Mouse (Mus musculus) embryonic fibroblast, embryonic 13.5 days (primary cell): ENCODE results near the gene Ifitm5.

Experiments
- CTCF ChIP-seq: IDR thresholded peaks from 2 replicates; pipeline ENCODE4 v1.5.1; 2011; ENCODE audit warnings: mild to moderate bottlenecking, control low read depth, low read length, moderate library complexity, borderline replicate concordance; ENCODE audit not compliant: insufficient read depth
- POLR2A ChIP-seq: IDR thresholded peaks from 2 replicates; pipeline ENCODE4 v1.6.1; 2011; ENCODE audit warnings: low read depth, mild to moderate bottlenecking, control low read depth, low read length, moderate library complexity

- TF ChIP-seq POLR2A = no peak
- TF ChIP-seq CTCF = no peak
Measured at GRCm38 (mm10) chr7:140945247-140945646, 4.8 kb downstream of the Ifitm5 start.
